Mouse (Mus musculus) hindbrain, postnatal 0 days (tissue): Measurements from ENCODE around the gene Cab39l. TPM values are rescaled to one million over a fixed set of nuclear protein-coding genes. Genes with fewer than 3 reads are reported as not detected.

Experiments
- ATAC-seq: fragments of 200-750 bp; cut with Nextera tagmentation; 2 replicates; pipeline ENCODE4 v1.8.0; 2017; ENCODE audit warnings: mild to moderate bottlenecking, moderate TSS enrichment, moderate library complexity
- DNase-seq: peaks from one replicate; pipeline ENCODE4 v3.0.0-alpha.2; 2015; ENCODE audit warnings: low spot score
- H3K27ac ChIP-seq: fragments of 300-500 bp; sonication (generic); 2 replicates; pipeline ENCODE4 v1.5.1; 2014; ENCODE audit warnings: mild to moderate bottlenecking
- H3K27me3 ChIP-seq: fragments of 300-500 bp; sonication (generic); 2 replicates; pipeline ENCODE4 v1.6.1; 2014; ENCODE audit warnings: low read length, mixed read lengths; ENCODE audit not compliant: insufficient read depth
- H3K36me3 ChIP-seq: fragments of 300-500 bp; sonication (generic); 2 replicates; pipeline ENCODE4 v1.6.1; 2014; ENCODE audit warnings: low read length, mixed read lengths; ENCODE audit not compliant: insufficient read depth
- H3K4me1 ChIP-seq: fragments of 300-500 bp; sonication (generic); 2 replicates; pipeline ENCODE4 v1.6.1; 2014; ENCODE audit warnings: antibody characterized with exemption, low read length, mixed read lengths; ENCODE audit not compliant: insufficient read depth
- H3K4me2 ChIP-seq: fragments of 300-500 bp; sonication (generic); 2 replicates; pipeline ENCODE4 v1.6.1; 2014; ENCODE audit warnings: low read depth, mild to moderate bottlenecking, low read length, moderate library complexity, mixed read lengths
- H3K4me3 ChIP-seq: fragments of 300-500 bp; sonication (generic); 2 replicates; pipeline ENCODE4 v1.5.1; 2014; ENCODE audit warnings: low read length
- H3K9ac ChIP-seq: fragments of 300-500 bp; sonication (generic); replicated peaks from 2 replicates; pipeline ENCODE4 v1.6.1; 2014; ENCODE audit warnings: mild to moderate bottlenecking, low read length, moderate library complexity, mixed read lengths
- H3K9me3 ChIP-seq: fragments of 300-500 bp; sonication (generic); 2 replicates; pipeline ENCODE4 v1.6.1; 2016; ENCODE audit warnings: low read length, mixed read lengths
- CTCF ChIP-seq: IDR thresholded peaks from 2 replicates; pipeline ENCODE4 v1.5.1; 2016; ENCODE audit warnings: antibody characterized with exemption, control low read depth, low read depth
- WGBS: fragments of 180-500 bp; shearing (Covaris S2); extraction: QIAGEN DNeasy Blood & Tissue Kit; methylation state at CpG from one replicate; pipeline ENCODE4 v1.1.7; 2014; 5-methylcytosine and 5-hydroxymethylcytosine counted together
- polyA plus RNA-seq: library from polyadenylated mRNA; unstranded; fragments of >200 nt; fragmentation: Nextera tagmentation; extraction: Ambion mirVana; gene quantifications from 2 replicates; pipeline ENCODE4 v1.2.1, GENCODE M21; 2015
- total RNA-seq: library from RNA; depleted of rRNA; stranded (reverse); fragments of >200 nt; gene quantifications from 2 replicates; pipeline ENCODE4 v1.2.3, GENCODE M21; 2014

Cab39l gene
- total and polyA plus RNA-seq, 2 experiments from 2014 or later = 22.1 to 32.4 TPM

GRCm38 (mm10) chr14:59532986-59533385, 92.2 kb downstream of the Cab39l start:
- 90% methylated on average over 1 of the region's 1 CpGs for WGBS
- no peak overlapping the region for H3K27ac ChIP-seq
- no peaks in the 10 kb centered on the region for H3K9me3 ChIP-seq
- DNase-seq (no peak), ATAC-seq (no peak)
- H3K4me3 ChIP-seq = no peak overlapping the region
- no peak overlapping the region for H3K4me2 ChIP-seq
- H3K36me3 ChIP-seq = no peaks in the 10 kb centered on the region
- TF ChIP-seq CTCF = no peak
- H3K9ac ChIP-seq = no peak overlapping the region
- H3K4me1 ChIP-seq = no peaks in the 10 kb centered on the region
- no peaks in the 10 kb centered on the region for H3K27me3 ChIP-seq

- Histone ChIP-seq H3K4me3 (no peak overlapping the region), H3K4me2 (no peak overlapping the region), H3K9ac (no peak overlapping the region), H3K36me3 (no peaks in the 10 kb centered on the region), H3K27ac (no peak overlapping the region), H3K27me3 (no peaks in the 10 kb centered on the region), H3K9me3 (no peaks in the 10 kb centered on the region), H3K4me1 (no peaks in the 10 kb centered on the region)
- no peak for ATAC-seq
- TF ChIP-seq CTCF = no peak
- DNase-seq = peak; percentile 2
These were observed 93.1 kb downstream of the Cab39l start for GRCm38 (mm10) chr14:59533908-59534307.

DNA sequence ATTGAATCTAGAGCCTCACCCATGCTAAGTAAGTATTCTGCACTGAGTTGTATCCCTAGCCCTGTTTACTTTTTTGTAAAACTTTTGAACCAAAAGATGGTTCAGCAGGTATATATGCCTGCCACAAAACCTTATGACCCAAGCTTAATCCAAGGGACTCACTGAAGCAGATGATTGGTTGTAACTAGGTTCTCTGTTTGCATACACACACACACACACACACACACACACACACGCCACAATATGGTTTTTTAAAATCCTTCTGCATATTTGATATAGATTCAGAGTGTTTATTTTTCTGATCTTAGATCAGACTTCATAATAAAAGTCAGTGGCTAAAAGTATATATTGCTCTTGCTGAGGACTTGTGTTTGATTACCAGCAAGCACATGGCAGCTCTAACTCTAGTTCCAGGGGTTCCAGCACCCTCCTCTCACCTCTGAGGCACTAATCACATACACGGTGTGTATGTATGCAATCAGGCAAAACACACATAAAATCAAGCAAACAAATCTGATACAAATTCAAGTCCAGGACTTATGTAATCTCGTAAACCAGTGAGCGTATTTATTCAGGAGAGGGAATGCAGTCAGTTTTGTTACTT, 97.2 kb downstream of the Cab39l start:
- TF ChIP-seq CTCF = no peak
- Histone ChIP-seq H3K9me3 (no peaks in the 10 kb centered on the region), H3K4me1 (no peaks in the 10 kb centered on the region), H3K27me3 (no peaks in the 10 kb centered on the region), H3K4me2 (no peak overlapping the region), H3K27ac (no peak overlapping the region), H3K4me3 (no peak overlapping the region), H3K9ac (no peak overlapping the region), H3K36me3 (no peaks in the 10 kb centered on the region)
- DNase-seq (no peak), ATAC-seq (no peak)
- WGBS = 92% methylated on average over 4 of the region's 4 CpGs

DNA sequence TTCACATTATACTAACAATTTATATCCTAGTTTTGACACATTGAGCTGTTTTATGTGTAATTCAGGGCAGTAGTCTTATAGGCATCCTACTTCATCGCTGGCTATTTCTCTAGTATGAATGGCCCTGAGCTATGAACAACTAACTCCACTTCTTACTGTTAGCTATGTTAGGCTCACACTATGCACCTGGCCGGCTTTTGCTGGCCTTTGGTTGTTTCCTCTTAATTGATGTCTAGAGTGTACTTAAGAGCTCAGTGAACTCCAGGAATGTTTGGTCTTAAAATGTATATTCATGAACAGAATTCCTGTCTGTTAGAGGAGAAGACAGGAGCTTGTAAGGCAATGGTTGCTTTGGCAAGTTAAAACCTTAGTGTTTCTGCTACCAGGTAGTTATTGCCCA, 99.5 kb downstream of the Cab39l start:
- H3K36me3 ChIP-seq = no peaks in the 10 kb centered on the region
- H3K9me3 ChIP-seq = no peaks in the 10 kb centered on the region
- no peaks in the 10 kb centered on the region for H3K4me1 ChIP-seq
- TF ChIP-seq CTCF = no peak
- no peak overlapping the region for H3K27ac ChIP-seq
- WGBS = 94% methylated on average over 2 of the region's 2 CpGs
- H3K4me2 ChIP-seq = no peak overlapping the region
- H3K4me3 ChIP-seq = no peak overlapping the region
- no peak overlapping the region for H3K9ac ChIP-seq
- ATAC-seq = no peak
- DNase-seq = no peak
- H3K27me3 ChIP-seq = no peaks in the 10 kb centered on the region

- no peak for TF ChIP-seq CTCF
- H3K36me3 ChIP-seq = no peaks in the 10 kb centered on the region
These were observed 100.0 kb downstream of the Cab39l start for GRCm38 (mm10) chr14:59540761-59541160.

DNA sequence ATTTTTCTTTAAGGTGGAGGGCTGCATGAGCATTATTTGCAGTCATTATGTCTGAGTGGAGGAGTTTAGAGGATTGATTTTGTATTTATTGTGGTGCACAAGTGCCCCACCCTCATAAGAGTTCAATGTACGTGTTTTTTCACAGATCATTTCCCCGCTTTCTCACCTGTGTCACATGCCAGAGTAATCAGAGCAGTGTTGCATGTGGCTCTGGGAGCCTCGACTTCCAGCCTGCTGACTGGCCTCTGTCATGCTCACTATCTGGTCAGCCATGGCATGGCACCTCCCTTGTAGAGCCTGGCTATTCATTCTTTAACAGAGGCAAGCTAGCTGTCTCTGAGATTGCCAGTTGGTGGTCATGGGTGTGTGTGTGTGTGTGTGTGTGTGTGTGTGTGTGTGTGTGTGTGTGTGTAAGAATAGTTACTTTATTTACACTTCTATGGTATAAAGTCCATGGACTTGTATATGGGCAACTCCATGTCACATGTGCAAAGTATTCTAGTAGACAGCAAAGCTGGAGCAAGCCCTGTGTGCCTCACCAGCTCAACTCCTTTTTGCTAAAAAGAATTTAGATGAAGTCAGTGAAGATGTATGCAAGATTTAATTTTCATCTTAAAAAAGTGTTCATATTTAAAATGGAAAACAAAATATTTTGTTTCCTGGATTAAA, 102.5 kb downstream of the Cab39l start:
- H3K9me3 ChIP-seq = no peaks in the 10 kb centered on the region
- H3K4me1 ChIP-seq = no peaks in the 10 kb centered on the region
- 75% methylated on average over 3 of the region's 3 CpGs for WGBS
- H3K36me3 ChIP-seq = no peaks in the 10 kb centered on the region
- no peak overlapping the region for H3K27ac ChIP-seq
- no peak for TF ChIP-seq CTCF
- DNase-seq (no peak), ATAC-seq (no peak)
- H3K27me3 ChIP-seq = no peaks in the 10 kb centered on the region
- no peak overlapping the region for H3K4me2 ChIP-seq
- no peak overlapping the region for H3K4me3 ChIP-seq
- no peak overlapping the region for H3K9ac ChIP-seq

More at GRCm38 (mm10) chr14:59540761-59541160, 100.0 kb downstream of the Cab39l start:
- ATAC-seq (no peak), DNase-seq (no peak)
- Histone ChIP-seq H3K9ac (no peak overlapping the region), H3K27me3 (no peaks in the 10 kb centered on the region), H3K4me3 (no peak overlapping the region), H3K4me1 (no peaks in the 10 kb centered on the region), H3K9me3 (no peaks in the 10 kb centered on the region), H3K4me2 (no peak overlapping the region), H3K27ac (no peak overlapping the region)
- 73% methylated on average over 6 of the region's 6 CpGs for WGBS

- H3K4me1 ChIP-seq = no peaks in the 10 kb centered on the region
- DNase-seq (no peak), ATAC-seq (no peak)
- no peaks in the 10 kb centered on the region for H3K27me3 ChIP-seq
- no peak overlapping the region for H3K9ac ChIP-seq
- H3K4me2 ChIP-seq = no peak overlapping the region
- no peak overlapping the region for H3K27ac ChIP-seq
- H3K36me3 ChIP-seq = no peaks in the 10 kb centered on the region
- no peak overlapping the region for H3K4me3 ChIP-seq
- TF ChIP-seq CTCF = no peak
- 59% methylated on average over 5 of the region's 5 CpGs for WGBS
- H3K9me3 ChIP-seq = no peaks in the 10 kb centered on the region
These were observed 103.2 kb downstream of the Cab39l start for GRCm38 (mm10) chr14:59543956-59544355.
